Mouse (Mus musculus) erythroblast, embryonic 14.5 days (primary cell): Measurements from ENCODE around the gene Nrl.

ENCODE experiments used
- GATA1 ChIP-seq: IDR thresholded peaks from 2 replicates; pipeline ENCODE4 v1.6.1; 2012; ENCODE audit warnings: low read length, inconsistent platforms, mixed read lengths
- TAL1 ChIP-seq: IDR thresholded peaks from 3 replicates; pipeline ENCODE4 v1.6.1; 2012; ENCODE audit warnings: low read length, inconsistent platforms, mixed read lengths

DNA sequence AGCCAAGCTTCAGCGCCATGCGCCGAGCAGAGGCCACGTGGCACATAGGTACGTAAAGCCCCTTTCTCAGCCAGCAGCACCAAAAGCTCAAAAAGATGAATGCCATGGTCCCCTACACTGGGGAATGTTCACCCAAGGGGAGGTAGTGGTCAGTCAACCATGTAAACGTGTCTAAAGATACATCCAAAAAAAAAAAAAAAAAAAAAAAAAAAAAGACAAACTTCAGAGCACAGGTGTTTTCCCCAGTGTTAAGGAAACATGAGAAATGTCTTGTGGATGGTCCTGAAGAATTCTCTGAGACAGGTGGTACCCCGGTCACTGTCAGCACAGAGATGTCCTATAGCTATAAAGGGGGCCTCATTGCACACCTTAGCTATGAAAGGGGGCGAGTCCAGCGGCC, 19.2 kb downstream of the Nrl start:
- no peak for TF ChIP-seq GATA1
- TF ChIP-seq TAL1: no peak
